Mouse (Mus musculus) embryonic facial prominence, embryonic 10.5 days (tissue): Measurements from ENCODE around the gene Vmn1r130. TPM values are rescaled to one million over a fixed set of nuclear protein-coding genes. Genes with fewer than 3 reads are reported as not detected.
"Not testable (repeated sequence)": the region's sequence is repeated elsewhere in the genome, so short reads cannot be mapped to it uniquely, and the experiment has no call there.

Experiments used
- DNase-seq: peaks from one replicate; pipeline ENCODE4 v3.0.0-alpha.2; 2017; ENCODE audit warnings: low spot score
- H3K27ac ChIP-seq: fragments of 300-500 bp; sonication (generic); replicated peaks from 2 replicates; pipeline ENCODE4 v1.5.1; 2016; ENCODE audit warnings: mild to moderate bottlenecking
- H3K27me3 ChIP-seq: fragments of 300-500 bp; sonication (generic); replicated peaks from 2 replicates; pipeline ENCODE4 v1.6.1; 2016; ENCODE audit warnings: low read depth, mild to moderate bottlenecking; ENCODE audit not compliant: poor library complexity, severe bottlenecking
- H3K36me3 ChIP-seq: fragments of 300-500 bp; sonication (generic); replicated peaks from 2 replicates; pipeline ENCODE4 v1.6.1; 2016; ENCODE audit warnings: mild to moderate bottlenecking, moderate library complexity
- H3K4me1 ChIP-seq: fragments of 300-500 bp; sonication (generic); 2 replicates; pipeline ENCODE4 v1.6.1; 2016
- H3K4me3 ChIP-seq: fragments of 300-500 bp; sonication (generic); 2 replicates; pipeline ENCODE4 v1.5.1; 2016; ENCODE audit warnings: mild to moderate bottlenecking, moderate library complexity
- H3K9me3 ChIP-seq: fragments of 300-500 bp; sonication (generic); 2 replicates; pipeline ENCODE4 v1.6.1; 2016; ENCODE audit warnings: mild to moderate bottlenecking
- WGBS: fragments of 180-500 bp; shearing (Covaris S2); methylation state at CpG from one replicate; pipeline ENCODE4 v1.1.7; 2016; 5-methylcytosine and 5-hydroxymethylcytosine counted together
- polyA plus RNA-seq: library from polyadenylated mRNA; unstranded; fragments of >200 nt; fragmentation: Nextera tagmentation; extraction: Ambion mirVana; gene quantifications from 2 replicates; pipeline ENCODE4 v1.2.1, GENCODE M21; 2016

Gene Vmn1r130
- polyA plus RNA-seq = not detected in 2 replicates

GRCm38 (mm10) chr7:21511480-21511879, at the start of gene Vmn1r130:
TSS of gene Vmn1r130 (plus strand) at chr7:21511780.
- not testable (repeated sequence) for H3K36me3 ChIP-seq, H3K27ac ChIP-seq, H3K27me3 ChIP-seq, DNase-seq, H3K9me3 ChIP-seq, H3K4me1 ChIP-seq, H3K4me3 ChIP-seq
- WGBS = no CpG with 5 or more reads among the region's 3 CpGs

- not testable (repeated sequence) for H3K4me3 ChIP-seq, H3K27ac ChIP-seq, DNase-seq, H3K36me3 ChIP-seq, H3K4me1 ChIP-seq, H3K27me3 ChIP-seq, H3K9me3 ChIP-seq
- WGBS = no CpG with 5 or more reads among the region's 2 CpGs
Observed at GRCm38 (mm10) chr7:21545990-21546389, 34.4 kb downstream of the Vmn1r130 start, which contains the start of gene Vmn1r131. TSS of gene Vmn1r131 (minus strand) at chr7:21546090.

Other genes with a start within 250 kb of the Vmn1r130 start
- gene Vmn1r125, start 239.6 kb upstream of the Vmn1r130 start, polyA plus RNA-seq = not detected in 2 replicates
- gene Vmn1r126, start 210.3 kb upstream of the Vmn1r130 start, polyA plus RNA-seq = not detected in 2 replicates
- gene Vmn1r127, start 191.9 kb upstream of the Vmn1r130 start, polyA plus RNA-seq = not detected in 2 replicates
- gene Vmn1r128, start 162.4 kb upstream of the Vmn1r130 start, polyA plus RNA-seq = not detected in 2 replicates
- gene Vmn1r129, start 150.5 kb upstream of the Vmn1r130 start, polyA plus RNA-seq = not detected in 2 replicates
- not detected in 2 replicates for gene Gm6882, start 79.0 kb upstream of the Vmn1r130 start, polyA plus RNA-seq
- not detected in 2 replicates for gene Vmn1r131, start 34.3 kb downstream of the Vmn1r130 start, polyA plus RNA-seq
- gene Vmn1r132, start 102.3 kb downstream of the Vmn1r130 start, polyA plus RNA-seq = not detected in 2 replicates
- not detected in 2 replicates for gene Gm4175, start 249.7 kb downstream of the Vmn1r130 start, polyA plus RNA-seq